Mouse (Mus musculus): ENCODE results near the gene Cadps2.

Gene Cadps2

GRCm38 (mm10) chr6:23361842-23362451 lies 477.3 kb downstream of the Cadps2 start:
- DNase-seq (ENCODE audit: low spot score in 2 of 2), result no peak

GRCm38 (mm10) chr6:23360596-23360995 lies 478.6 kb downstream of the Cadps2 start:
- DNase-seq (ENCODE audit: low spot score in 2 of 2), result no peak

- no peak for DNase-seq (ENCODE audit: low spot score in 2 of 2)
Measured at GRCm38 (mm10) chr6:23356141-23356540, 483.1 kb downstream of the Cadps2 start.

GRCm38 (mm10) chr6:23353480-23353879 lies 485.7 kb downstream of the Cadps2 start:
- no peak for DNase-seq (ENCODE audit: low spot score in 2 of 2)

- DNase-seq (ENCODE audit: low spot score in 2 of 2), result no peak
Measured at GRCm38 (mm10) chr6:23337411-23338063, 501.7 kb downstream of the Cadps2 start.

GRCm38 (mm10) chr6:23314945-23315344 lies 524.3 kb downstream of the Cadps2 start:
- DNase-seq (ENCODE audit: low spot score in 2 of 2), result no peak

GRCm38 (mm10) chr6:23314291-23314690 lies 524.9 kb downstream of the Cadps2 start:
- no peak for DNase-seq (ENCODE audit: low spot score in 2 of 2)

- DNase-seq (ENCODE audit: low spot score in 2 of 2), result no peak
Measured at GRCm38 (mm10) chr6:23306046-23306445, 533.2 kb downstream of the Cadps2 start.

GRCm38 (mm10) chr6:23298596-23298995 lies 540.6 kb downstream of the Cadps2 start:
- DNase-seq (ENCODE audit: low spot score in 2 of 2), result no peak

GRCm38 (mm10) chr6:23294685-23295084 lies 544.5 kb downstream of the Cadps2 start:
- no peak for DNase-seq (ENCODE audit: low spot score in 2 of 2)

- DNase-seq (ENCODE audit: low spot score in 2 of 2), result no peak
Measured at GRCm38 (mm10) chr6:23288752-23289151, 550.5 kb downstream of the Cadps2 start.

GRCm38 (mm10) chr6:23281514-23281820 lies 557.8 kb downstream of the Cadps2 start:
- DNase-seq (ENCODE audit: low spot score in 2 of 2), result no peak

GRCm38 (mm10) chr6:23280811-23281513 lies 558.3 kb downstream of the Cadps2 start:
- no peak for DNase-seq (ENCODE audit: low spot score in 2 of 2)

- DNase-seq (ENCODE audit: low spot score in 2 of 2), result no peak
Measured at GRCm38 (mm10) chr6:23273483-23273882, 565.7 kb downstream of the Cadps2 start.

GRCm38 (mm10) chr6:23272979-23273378 lies 566.2 kb downstream of the Cadps2 start:
- DNase-seq (ENCODE audit: low spot score in 2 of 2), result no peak

- no peak for DNase-seq (ENCODE audit: low spot score in 2 of 2)
Measured at GRCm38 (mm10) chr6:23272542-23272941, 566.7 kb downstream of the Cadps2 start.

GRCm38 (mm10) chr6:23260738-23261050 lies 578.5 kb downstream of the Cadps2 start:
- no peak for DNase-seq (ENCODE audit: low spot score in 2 of 2)

- no peak for DNase-seq (ENCODE audit: low spot score in 2 of 2)
Measured at GRCm38 (mm10) chr6:23260016-23260737, 579.0 kb downstream of the Cadps2 start.

GRCm38 (mm10) chr6:23257981-23258380 lies 581.2 kb downstream of the Cadps2 start:
- DNase-seq (ENCODE audit: low spot score in 2 of 2), result no peak

GRCm38 (mm10) chr6:23255161-23255560 lies 584.1 kb downstream of the Cadps2 start:
- no peak for DNase-seq (ENCODE audit: low spot score in 2 of 2)

- no peak for DNase-seq (ENCODE audit: low spot score in 2 of 2)
Measured at GRCm38 (mm10) chr6:23254644-23255043, 584.6 kb downstream of the Cadps2 start.

All from urinary bladder, postnatal 36 days (tissue).